Mouse (Mus musculus) MEL (cell line): ENCODE data around the gene Gm49369. TPM values are rescaled to one million over a fixed set of nuclear protein-coding genes. Genes with fewer than 3 reads are reported as not detected.

ENCODE experiments used
- DNase-seq: peaks from one replicate; pipeline ENCODE4 v3.0.0; 2011; ENCODE audit warnings: low read depth, low spot score
- H3K27ac ChIP-seq: 2 replicates; pipeline ENCODE4 v1.5.1; 2012; ENCODE audit warnings: low read depth, mild to moderate bottlenecking, control low read depth, low read length, moderate library complexity; ENCODE audit not compliant: control insufficient read depth
- H3K27me3 ChIP-seq, 2 experiments: fragments of 150-350 bp in 1 of 2; sonication (generic) in 1 of 2; 2 replicates each; pipeline ENCODE4 v1.6.1; 2012; ENCODE audit warnings: low read length in 2 of 2, mild to moderate bottlenecking in 2 of 2, improper control_type of control experiment in 1 of 2, moderate library complexity in 1 of 2; ENCODE audit not compliant: insufficient read depth in 2 of 2, control insufficient read depth in 1 of 2
- H3K36me3 ChIP-seq, 2 experiments: 2 replicates each; pipeline ENCODE4 v1.6.1; 2012 to 2014; ENCODE audit warnings: low read length in 2 of 2, improper control_type of control experiment in 1 of 2, inconsistent platforms in 1 of 2, mild to moderate bottlenecking in 1 of 2; ENCODE audit not compliant: insufficient read depth in 2 of 2, control insufficient read depth in 1 of 2
- H3K4me1 ChIP-seq, 2 experiments: fragments of 150-350 bp in 1 of 2; sonication (generic) in 1 of 2; 2 replicates each; pipeline ENCODE4 v1.6.1; 2012; ENCODE audit warnings: low read length in 2 of 2, improper control_type of control experiment in 1 of 2, mild to moderate bottlenecking in 1 of 2; ENCODE audit not compliant: insufficient read depth in 2 of 2, control insufficient read depth in 1 of 2
- H3K4me3 ChIP-seq, 2 experiments: fragments of 150-350 bp in 1 of 2; sonication (generic) in 1 of 2; 2 replicates each; pipeline ENCODE4 v1.5.1; 2012; ENCODE audit warnings: low read depth in 2 of 2, low read length in 2 of 2, mild to moderate bottlenecking in 2 of 2, moderate library complexity in 2 of 2, control low read depth in 1 of 2, improper control_type of control experiment in 1 of 2; ENCODE audit not compliant: control insufficient read depth in 1 of 2, insufficient read depth in 1 of 2
- H3K79me2 ChIP-seq: 2 replicates; pipeline ENCODE4 v1.6.1; 2012; ENCODE audit warnings: mild to moderate bottlenecking, low read length, moderate library complexity; ENCODE audit not compliant: control insufficient read depth, poor library complexity, insufficient read depth
- H3K9ac ChIP-seq: 2 replicates; pipeline ENCODE4 v1.6.1; 2012; ENCODE audit warnings: low read depth, mild to moderate bottlenecking, control low read depth, low read length, moderate library complexity; ENCODE audit not compliant: control insufficient read depth, poor library complexity, severe bottlenecking
- H3K9me3 ChIP-seq: fragments of 150-350 bp; sonication (generic); replicated peaks from 2 replicates; pipeline ENCODE4 v1.6.1; 2012; ENCODE audit warnings: mild to moderate bottlenecking, low read length, improper control_type of control experiment, moderate library complexity; ENCODE audit not compliant: insufficient read depth
- BHLHE40 ChIP-seq: IDR thresholded peaks from 2 replicates; pipeline ENCODE4 v1.6.1; 2012; ENCODE audit warnings: low read depth, mild to moderate bottlenecking, inconsistent platforms, low read length, improper control_type of control experiment, borderline replicate concordance
- CHD1 ChIP-seq: IDR thresholded peaks from 2 replicates; pipeline ENCODE4 v1.6.1; 2012; ENCODE audit warnings: low read depth, mild to moderate bottlenecking, inconsistent platforms, low read length, improper control_type of control experiment
- CHD2 ChIP-seq: IDR thresholded peaks from 2 replicates; pipeline ENCODE4 v1.6.1; 2011; ENCODE audit warnings: low read length, improper control_type of control experiment
- ELF1 ChIP-seq: IDR thresholded peaks from 2 replicates; pipeline ENCODE4 v1.6.1; 2014; ENCODE audit warnings: low read depth, mild to moderate bottlenecking, inconsistent platforms, low read length, improper control_type of control experiment, moderate library complexity
- GABPA ChIP-seq: IDR thresholded peaks from 2 replicates; pipeline ENCODE4 v1.6.1; 2012; ENCODE audit warnings: low read depth, mild to moderate bottlenecking, inconsistent platforms, low read length, improper control_type of control experiment, moderate library complexity
- KAT2A ChIP-seq: conservative IDR thresholded peaks from 2 replicates; pipeline ENCODE4 v1.6.1; 2012; ENCODE audit warnings: low read depth, low read length, improper control_type of control experiment, inconsistent platforms
- MAFK ChIP-seq: IDR thresholded peaks from 2 replicates; pipeline ENCODE4 v1.6.1; 2011; ENCODE audit warnings: low read depth, mild to moderate bottlenecking, low read length, improper control_type of control experiment, borderline replicate concordance
- MEF2A ChIP-seq: IDR thresholded peaks from 2 replicates; pipeline ENCODE4 v1.6.1; 2014; ENCODE audit warnings: low read depth, mild to moderate bottlenecking, inconsistent platforms, low read length, improper control_type of control experiment; ENCODE audit not compliant: poor library complexity, insufficient replicate concordance, severe bottlenecking; ENCODE audit errors: extremely low read depth
- NRF1 ChIP-seq: IDR thresholded peaks from 2 replicates; pipeline ENCODE4 v1.6.1; 2014; ENCODE audit warnings: low read depth, mild to moderate bottlenecking, inconsistent platforms, low read length, improper control_type of control experiment, moderate library complexity; ENCODE audit not compliant: poor library complexity, insufficient read depth, severe bottlenecking
- POLR2AphosphoS5 ChIP-seq: IDR thresholded peaks from 2 replicates; pipeline ENCODE4 v1.6.1; 2012; ENCODE audit warnings: low read depth, borderline replicate concordance, mild to moderate bottlenecking, inconsistent platforms, low read length, moderate library complexity, mixed read lengths
- SIN3A ChIP-seq: IDR thresholded peaks from 2 replicates; pipeline ENCODE4 v1.6.1; 2012; ENCODE audit warnings: low read length, improper control_type of control experiment, inconsistent platforms
- TAL1 ChIP-seq: IDR thresholded peaks from 2 replicates; pipeline ENCODE4 v1.6.1; 2012; ENCODE audit warnings: mild to moderate bottlenecking, inconsistent platforms, low read length, moderate library complexity, mixed read lengths
- ZMIZ1 ChIP-seq: IDR thresholded peaks from 2 replicates; pipeline ENCODE4 v1.6.1; 2012; ENCODE audit warnings: low read depth, mild to moderate bottlenecking, inconsistent platforms, low read length, improper control_type of control experiment, moderate library complexity
- ZNF384 ChIP-seq: IDR thresholded peaks from 2 replicates; pipeline ENCODE4 v1.6.1; 2012; ENCODE audit warnings: low read depth, mild to moderate bottlenecking, inconsistent platforms, low read length, improper control_type of control experiment
- polyA plus RNA-seq, 2 experiments: library from polyadenylated mRNA; stranded (reverse) in 1 of 2; unstranded in 1 of 2; fragments of >175 nt in 1 of 2; fragments of >200 nt in 1 of 2; gene quantifications; 2 replicates each; pipeline versions ENCODE4 v1.2.1 to v1.2.4; 2012; ENCODE audit warnings: low replicate concordance in 2 of 2, low read depth in 1 of 2; ENCODE audit not compliant: insufficient read length in 2 of 2, insufficient read depth in 1 of 2, missing spikeins in 1 of 2
- total RNA-seq: library from RNA; depleted of rRNA; stranded (reverse); fragments of 300-350 nt; gene quantifications from 2 replicates; pipeline ENCODE4 v1.2.3, GENCODE M21; 2012; rRNA removed

Gm49369 gene
- total RNA-seq = 3.2 and 8.1 TPM in 2 replicates
- 10 to 100 TPM in 1 of 2 experiments, not detected in 1; 15.2 TPM for polyA plus RNA-seq

DNA sequence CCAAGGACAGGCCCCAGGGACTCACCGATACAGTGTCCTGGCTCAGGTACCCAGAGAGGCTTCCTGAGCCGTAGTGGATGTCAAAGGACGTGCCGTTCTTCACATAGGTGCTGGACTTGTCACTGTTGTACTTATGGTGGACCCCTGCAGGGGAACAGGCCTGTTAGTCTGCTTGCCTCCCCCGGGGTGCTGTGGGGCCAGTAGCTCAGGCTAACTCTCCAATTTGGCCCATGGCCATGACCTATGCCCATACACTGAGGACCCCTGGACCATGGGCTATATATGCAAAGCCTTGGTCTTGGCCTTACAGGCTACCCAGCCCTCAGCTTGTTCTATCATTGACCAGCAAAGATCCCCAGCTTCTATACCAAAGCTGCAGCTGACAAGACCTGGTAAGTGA is at the start of gene Gm49369:
Gene Gm49369, minus strand, starts transcription at position 101 of the 400 bp plus-strand sequence.
- peaks cover 20% of the 10 kb centered on the region for H3K79me2 ChIP-seq
- no peak within 1 kb of the TSS for H3K27ac ChIP-seq
- H3K4me3 ChIP-seq = no peak within 1 kb of the TSS
- no peak for DNase-seq
- H3K27me3 ChIP-seq = no peaks in the 10 kb centered on the region
- peaks cover 6 to 15% of the 10 kb centered on the region in 2 experiments for H3K4me1 ChIP-seq
- H3K9ac ChIP-seq = no peak within 1 kb of the TSS
- peaks cover 10% of the 10 kb centered on the region in 2 experiments for H3K36me3 ChIP-seq
- H3K9me3 ChIP-seq = no peaks in the 10 kb centered on the region
- no peak for TF ChIP-seq NRF1
- TF ChIP-seq CHD1 = no peak

DNA sequence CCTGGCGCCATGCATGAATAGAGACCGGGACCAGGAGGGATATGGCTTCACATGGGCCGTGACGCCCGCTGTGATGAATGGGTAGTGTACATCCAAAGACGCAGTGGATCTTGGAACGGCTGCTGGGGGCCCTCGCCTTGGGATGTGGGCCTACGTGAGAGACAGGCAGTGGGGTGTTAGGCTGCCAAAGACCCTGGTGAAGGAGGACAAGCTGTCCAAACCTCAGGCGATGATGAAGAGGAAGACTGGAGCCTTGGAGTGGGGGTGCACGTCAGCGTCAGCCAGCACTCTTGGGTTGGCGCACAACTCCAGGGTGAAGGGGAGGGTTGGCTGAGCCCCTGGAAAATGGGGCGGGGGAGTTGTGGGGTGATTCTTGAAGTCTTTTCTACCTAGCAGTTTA is 48.6 kb upstream of the Gm49369 start:
- no peaks in the 10 kb centered on the region for H3K79me2 ChIP-seq
- TF ChIP-seq KAT2A (no peak), GABPA (no peak), ZMIZ1 (no peak), BHLHE40 (no peak), MEF2A (no peak), ELF1 (no peak), POLR2AphosphoS5 (no peak), ZNF384 (no peak), TAL1 (no peak), CHD2 (no peak), CHD1 (no peak), SIN3A (no peak), MAFK (no peak)
- H3K9ac ChIP-seq = no peak overlapping the region
- H3K4me1 ChIP-seq = no peaks in the 10 kb centered on the region
- H3K36me3 ChIP-seq = no peaks in the 10 kb centered on the region
- no peaks in the 10 kb centered on the region for H3K9me3 ChIP-seq
- no peak overlapping the region for H3K4me3 ChIP-seq
- DNase-seq = no peak
- H3K27ac ChIP-seq = no peak overlapping the region
- peaks cover 5 to 9% of the 10 kb centered on the region in 2 experiments; a peak in 3 of 4 replicates for H3K27me3 ChIP-seq
